Mouse (Mus musculus) testis, adult 2 months (tissue): ENCODE results near the gene Dapp1.

ENCODE experiments used
- CTCF ChIP-seq: fragments of 200-500 bp; IDR thresholded peaks from 2 replicates; pipeline ENCODE4 v1.5.1; 2012; ENCODE audit warnings: low read depth, mild to moderate bottlenecking, inconsistent platforms, low read length, moderate library complexity; ENCODE audit not compliant: control insufficient read depth, insufficient read depth, insufficient replicate concordance
- POLR2A ChIP-seq: fragments of 200-500 bp; IDR thresholded peaks from 2 replicates; pipeline ENCODE4 v1.6.1; 2012; ENCODE audit warnings: low read depth, mild to moderate bottlenecking, inconsistent platforms, low read length, moderate library complexity; ENCODE audit not compliant: control insufficient read depth

GRCm38 (mm10) chr3:137975856-137976423, 5.4 kb downstream of the Dapp1 start:
- TF ChIP-seq POLR2A (no peak), CTCF (no peak)
